Mouse (Mus musculus) forebrain, embryonic 12.5 days (tissue): ENCODE measurements at regions not wholly inside any gene's neighbourhood (a gene's known extent, or its start where the extent isn't known, plus 50 kb on each side); places are given as distances from the start of the nearest gene placed in this dataset.
A peak's percentile ranks its signal among the peaks of the same experiment; 100 is the strongest.

Experiments
- ATAC-seq: fragments of 200-750 bp; cut with Nextera tagmentation; 2 replicates; pipeline ENCODE4 v1.8.0; 2017; ENCODE audit warnings: moderate TSS enrichment; ENCODE audit not compliant: low FRiP score
- H3K27ac ChIP-seq: fragments of 300-500 bp; sonication (generic); 2 replicates; pipeline ENCODE4 v1.5.1; 2016; ENCODE audit warnings: mild to moderate bottlenecking
- H3K27me3 ChIP-seq: fragments of 300-500 bp; sonication (generic); 2 replicates; pipeline ENCODE4 v1.6.1; 2016; ENCODE audit warnings: mild to moderate bottlenecking
- H3K36me3 ChIP-seq: fragments of 300-500 bp; sonication (generic); replicated peaks from 2 replicates; pipeline ENCODE4 v1.6.1; 2016; ENCODE audit warnings: mild to moderate bottlenecking
- H3K4me1 ChIP-seq: fragments of 300-500 bp; sonication (generic); 2 replicates; pipeline ENCODE4 v1.6.1; 2016
- H3K4me2 ChIP-seq: fragments of 300-500 bp; sonication (generic); 2 replicates; pipeline ENCODE4 v1.6.1; 2016; ENCODE audit warnings: mild to moderate bottlenecking, moderate library complexity
- H3K4me3 ChIP-seq: fragments of 300-500 bp; sonication (generic); replicated peaks from 2 replicates; pipeline ENCODE4 v1.5.1; 2016; ENCODE audit warnings: mild to moderate bottlenecking
- H3K9ac ChIP-seq: fragments of 300-500 bp; sonication (generic); 2 replicates; pipeline ENCODE4 v1.6.1; 2016; ENCODE audit warnings: mild to moderate bottlenecking
- H3K9me3 ChIP-seq: fragments of 300-500 bp; sonication (generic); 2 replicates; pipeline ENCODE4 v1.6.1; 2016
- WGBS: fragments of 180-500 bp; shearing (Covaris S2); methylation state at CpG from one replicate; pipeline ENCODE4 v1.1.7; 2016; 5-methylcytosine and 5-hydroxymethylcytosine counted together

GRCm38 (mm10) chr6:15501063-15501462, 219.4 kb upstream of the Mdfic start:
- Histone ChIP-seq H3K27ac (no peak overlapping the region), H3K4me1 (no peaks in the 10 kb centered on the region), H3K27me3 (no peaks in the 10 kb centered on the region), H3K9me3 (no peaks in the 10 kb centered on the region), H3K4me2 (no peak overlapping the region), H3K9ac (no peak overlapping the region), H3K4me3 (no peak overlapping the region), H3K36me3 (no peaks in the 10 kb centered on the region)
- no peak for ATAC-seq
- WGBS: 78% methylated on average over 4 of the region's 4 CpGs

DNA sequence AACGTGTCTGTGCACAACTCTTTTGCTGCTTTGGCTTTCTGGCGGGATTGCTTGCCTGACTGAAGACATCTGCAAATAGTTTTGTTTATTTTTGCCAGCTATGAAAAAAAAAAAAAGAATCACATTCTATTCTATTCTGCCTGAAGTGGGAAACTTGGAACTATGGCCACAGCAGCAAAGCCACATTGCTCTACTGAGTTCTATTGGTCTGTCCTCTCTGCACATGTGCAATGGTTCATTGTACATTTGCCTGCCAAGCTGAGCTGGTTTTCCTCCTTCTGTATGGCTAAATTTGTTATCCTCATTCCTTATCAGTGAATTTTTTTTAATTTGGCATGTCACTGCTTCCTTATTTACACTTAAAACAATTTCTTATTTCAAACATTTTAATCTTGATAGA, 211.1 kb upstream of the Mdfic start:
- Histone ChIP-seq H3K27me3 (no peaks in the 10 kb centered on the region), H3K4me3 (no peak overlapping the region), H3K9me3 (0 out of 2 replicates have a peak, but pooled peaks cover 3% of the 10 kb centered on the region), H3K4me2 (no peak overlapping the region), H3K4me1 (no peaks in the 10 kb centered on the region), H3K9ac (no peak overlapping the region), H3K27ac (no peak overlapping the region), H3K36me3 (no peaks in the 10 kb centered on the region)
- WGBS: 82% methylated on average over 2 of the region's 2 CpGs
- no peak for ATAC-seq

DNA sequence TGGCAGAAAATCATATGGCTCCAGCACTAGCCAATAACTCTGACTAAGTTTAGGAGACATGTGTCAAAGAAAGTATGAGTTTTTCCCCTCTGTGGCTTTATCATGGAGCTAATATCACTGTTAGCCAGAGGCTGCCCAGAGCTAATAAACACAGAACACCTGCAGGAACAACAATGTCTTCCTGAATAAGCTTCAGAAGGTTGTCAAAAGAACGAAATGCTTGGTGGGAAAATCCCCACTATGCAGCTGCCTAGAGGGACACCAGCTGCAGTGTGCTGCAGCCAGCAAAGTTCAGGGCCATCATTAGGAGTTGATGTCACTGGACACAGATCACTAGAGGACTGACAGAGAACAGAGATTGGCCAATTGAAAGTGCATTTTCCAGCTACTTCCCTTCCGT, 183.2 kb upstream of the Mdfic start:
- no peak overlapping the region for H3K4me2 ChIP-seq
- no peaks in the 10 kb centered on the region for H3K27me3 ChIP-seq
- 76% methylated on average over 2 of the region's 2 CpGs for WGBS
- no peaks in the 10 kb centered on the region for H3K36me3 ChIP-seq
- no peak overlapping the region for H3K27ac ChIP-seq
- no peak overlapping the region for H3K9ac ChIP-seq
- H3K4me3 ChIP-seq: no peak overlapping the region
- no peaks in the 10 kb centered on the region for H3K4me1 ChIP-seq
- no peaks in the 10 kb centered on the region for H3K9me3 ChIP-seq
- ATAC-seq: no peak

- Histone ChIP-seq H3K4me3 (no peak overlapping the region), H3K27ac (no peak overlapping the region), H3K27me3 (no peaks in the 10 kb centered on the region), H3K9me3 (no peaks in the 10 kb centered on the region), H3K36me3 (no peaks in the 10 kb centered on the region), H3K4me1 (no peaks in the 10 kb centered on the region), H3K4me2 (no peak overlapping the region), H3K9ac (no peak overlapping the region)
- 85% methylated on average over 4 of the region's 4 CpGs for WGBS
- ATAC-seq: no peak
These were observed 178.5 kb upstream of the Mdfic start for GRCm38 (mm10) chr6:15541969-15542368.

GRCm38 (mm10) chr6:15543516-15544080, 176.9 kb upstream of the Mdfic start:
- no peaks in the 10 kb centered on the region for H3K9me3 ChIP-seq
- H3K27me3 ChIP-seq: no peaks in the 10 kb centered on the region
- no peak for ATAC-seq
- H3K27ac ChIP-seq: no peak overlapping the region
- H3K4me1 ChIP-seq: no peaks in the 10 kb centered on the region
- WGBS: 94% methylated on average over 14 of the region's 14 CpGs
- no peak overlapping the region for H3K4me3 ChIP-seq
- H3K4me2 ChIP-seq: no peak overlapping the region
- no peak overlapping the region for H3K9ac ChIP-seq
- no peaks in the 10 kb centered on the region for H3K36me3 ChIP-seq

DNA sequence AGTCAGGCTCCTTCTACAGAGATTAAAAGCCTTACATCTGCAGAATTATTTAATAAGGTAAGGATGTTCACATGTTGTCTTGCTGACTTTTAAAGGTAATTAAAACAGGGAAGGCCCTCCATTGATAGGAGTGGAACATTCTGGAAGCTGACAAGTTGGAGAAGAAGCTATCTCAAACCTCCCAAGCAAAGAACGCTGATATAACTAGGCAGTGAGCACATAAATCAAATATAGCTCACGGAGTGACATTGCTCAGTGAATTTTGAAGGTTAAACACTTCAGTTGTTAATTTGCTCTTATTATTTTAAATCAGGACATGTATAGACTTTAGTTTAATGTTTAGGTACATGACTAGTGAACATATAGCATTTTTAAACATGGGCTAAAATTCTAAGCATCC, 171.6 kb upstream of the Mdfic start:
- Histone ChIP-seq H3K4me3 (no peak overlapping the region), H3K9ac (no peak overlapping the region), H3K4me2 (no peak overlapping the region), H3K4me1 (no peaks in the 10 kb centered on the region), H3K27me3 (no peaks in the 10 kb centered on the region), H3K36me3 (no peaks in the 10 kb centered on the region), H3K9me3 (no peaks in the 10 kb centered on the region), H3K27ac (no peak overlapping the region)
- WGBS: 97% methylated on average over 2 of the region's 2 CpGs
- ATAC-seq: no peak

DNA sequence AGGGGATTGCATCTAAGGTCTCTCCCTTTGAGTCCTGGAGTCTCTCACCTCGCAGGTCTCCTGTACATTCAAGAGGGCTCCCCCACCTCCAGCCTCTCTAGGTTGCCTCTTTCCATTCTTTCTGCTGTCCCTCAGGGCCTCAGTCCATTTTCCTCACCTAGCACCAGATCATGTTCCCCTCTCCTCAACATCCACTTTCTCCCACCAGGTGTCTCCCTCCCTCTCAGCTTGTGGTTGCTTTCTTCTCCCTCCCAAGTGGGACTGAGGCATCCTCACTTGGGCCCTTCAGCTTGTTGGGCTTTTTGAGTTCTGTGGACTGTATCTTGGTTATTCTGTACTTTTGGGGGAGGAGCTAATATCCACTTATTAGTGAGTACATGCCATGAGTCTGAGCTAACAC, 127.7 kb upstream of the Mdfic start:
- H3K4me2 ChIP-seq: no peak overlapping the region
- H3K27ac ChIP-seq: no peak overlapping the region
- no peak for ATAC-seq
- H3K4me1 ChIP-seq: no peaks in the 10 kb centered on the region
- no peaks in the 10 kb centered on the region for H3K27me3 ChIP-seq
- 50% methylated on average over 1 of the region's 1 CpGs for WGBS
- H3K36me3 ChIP-seq: no peaks in the 10 kb centered on the region
- no peak overlapping the region for H3K9ac ChIP-seq
- H3K4me3 ChIP-seq: no peak overlapping the region
- H3K9me3 ChIP-seq: no peaks in the 10 kb centered on the region

GRCm38 (mm10) chr6:15597226-15597983, 123.1 kb upstream of the Mdfic start:
- Histone ChIP-seq H3K4me3 (no peak overlapping the region), H3K27me3 (no peaks in the 10 kb centered on the region), H3K9ac (no peak overlapping the region), H3K4me2 (no peak overlapping the region), H3K27ac (no peak overlapping the region), H3K36me3 (no peaks in the 10 kb centered on the region), H3K9me3 (no peaks in the 10 kb centered on the region), H3K4me1 (no peaks in the 10 kb centered on the region)
- ATAC-seq: no peak
- WGBS: 76% methylated on average over 4 of the region's 4 CpGs

- Histone ChIP-seq H3K4me2 (no peak overlapping the region), H3K27ac (no peak overlapping the region), H3K9me3 (no peaks in the 10 kb centered on the region), H3K36me3 (no peaks in the 10 kb centered on the region), H3K4me3 (no peak overlapping the region), H3K27me3 (no peaks in the 10 kb centered on the region), H3K4me1 (no peaks in the 10 kb centered on the region), H3K9ac (no peak overlapping the region)
- no peak for ATAC-seq
These were observed 110.3 kb upstream of the Mdfic start for GRCm38 (mm10) chr6:15610208-15610607.

GRCm38 (mm10) chr6:15625910-15626564, 94.4 kb upstream of the Mdfic start:
- ATAC-seq: no peak
- H3K4me2 ChIP-seq: no peak overlapping the region
- no peaks in the 10 kb centered on the region for H3K27me3 ChIP-seq
- no peak overlapping the region for H3K27ac ChIP-seq
- H3K4me1 ChIP-seq: no peaks in the 10 kb centered on the region
- WGBS: 87% methylated on average over 3 of the region's 3 CpGs
- H3K9ac ChIP-seq: no peak overlapping the region
- H3K4me3 ChIP-seq: no peak overlapping the region
- no peaks in the 10 kb centered on the region for H3K36me3 ChIP-seq
- H3K9me3 ChIP-seq: no peaks in the 10 kb centered on the region

DNA sequence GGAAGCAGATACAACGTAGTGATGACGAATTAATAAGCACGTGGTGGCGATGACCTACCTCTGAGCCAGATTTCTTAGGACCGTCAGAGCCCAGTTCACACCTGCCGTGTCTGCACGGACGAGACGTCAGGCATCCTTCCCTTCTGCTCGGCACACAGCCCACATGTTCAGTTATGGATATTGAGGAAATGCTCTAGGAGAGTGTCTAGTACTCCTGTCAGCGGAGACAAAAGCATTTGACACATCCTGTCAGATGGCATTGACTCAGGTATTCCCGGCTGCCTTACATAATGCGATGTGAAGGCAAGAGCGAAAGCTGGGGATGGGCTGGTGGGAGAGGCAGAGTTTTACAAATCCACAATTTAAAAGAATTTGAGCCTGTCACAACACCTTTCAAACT, 81.9 kb upstream of the Mdfic start:
- WGBS: 56% methylated on average over 14 of the region's 14 CpGs
- no peaks in the 10 kb centered on the region for H3K9me3 ChIP-seq
- peaks cover 19% of the 10 kb centered on the region for H3K4me1 ChIP-seq
- no peak overlapping the region for H3K4me2 ChIP-seq
- ATAC-seq: peak; percentile 40; the same call in 1 of the 2 replicates
- H3K36me3 ChIP-seq: no peaks in the 10 kb centered on the region
- no peaks in the 10 kb centered on the region for H3K27me3 ChIP-seq
- H3K4me3 ChIP-seq: no peak overlapping the region
- H3K27ac ChIP-seq: 0 out of 2 replicates have a peak overlapping the region, but pooled peaks have one; percentile 42
- no peak overlapping the region for H3K9ac ChIP-seq

DNA sequence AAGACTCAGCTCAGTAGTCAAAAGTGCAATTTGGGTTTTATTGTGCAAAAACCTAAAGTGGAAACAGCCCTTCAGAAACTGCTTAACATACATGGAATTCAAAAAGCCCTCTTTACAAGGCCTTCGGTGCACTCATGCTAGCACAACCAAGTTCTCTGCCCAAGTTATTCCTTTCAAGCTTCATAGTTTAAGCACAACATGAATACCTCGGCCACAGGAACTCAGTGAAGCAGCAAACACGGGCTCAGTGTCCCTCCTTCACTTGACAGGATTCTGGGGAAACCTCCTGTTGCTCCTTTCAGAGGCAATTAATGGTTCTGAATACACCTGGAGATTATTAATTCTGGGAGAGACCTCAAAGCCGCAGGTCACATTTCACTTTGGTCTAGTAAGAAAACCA, 81.1 kb upstream of the Mdfic start:
- Histone ChIP-seq H3K9me3 (no peaks in the 10 kb centered on the region), H3K27ac (no peak overlapping the region), H3K9ac (no peak overlapping the region), H3K27me3 (no peaks in the 10 kb centered on the region), H3K4me2 (no peak overlapping the region), H3K4me3 (no peak overlapping the region), H3K36me3 (no peaks in the 10 kb centered on the region), H3K4me1 (peaks cover 19% of the 10 kb centered on the region)
- WGBS: 4% methylated on average over 4 of the region's 4 CpGs
- peak; percentile 89; the same call in 1 of the 2 replicates for ATAC-seq
